Mouse (Mus musculus): ENCODE data around the gene Wdr37. TPM values are rescaled to one million over a fixed set of nuclear protein-coding genes. Genes with fewer than 3 reads are reported as not detected.

Gene Wdr37
- polyA plus RNA-seq, 1 experiment, result 4.2 TPM

- H3ac ChIP-seq (ENCODE audit: control insufficient read depth, insufficient read length, low read depth), result no peak overlapping the region
- H3K79me2 ChIP-seq (ENCODE audit: control insufficient read depth, insufficient read depth), result no peaks in the 10 kb centered on the region
- TF ChIP-seq CTCF (IDR thresholded peaks at IDR 0.05; ENCODE audit: control insufficient read depth, insufficient read depth, insufficient read length), result no peak
- TF ChIP-seq MYOD1 (IDR thresholded peaks at IDR 0.05; ENCODE audit: control insufficient read depth, insufficient read length, low read depth), result no peak
- no peak for TF ChIP-seq USF1 (IDR thresholded peaks at IDR 0.05; ENCODE audit: low read depth)
- TF ChIP-seq MYOG (IDR thresholded peaks at IDR 0.05; ENCODE audit: control insufficient read depth, extremely low read depth, insufficient read length), result no peak
- no peak for TF ChIP-seq FOSL1 (IDR thresholded peaks at IDR 0.05; ENCODE audit: insufficient read depth, low read length, poor library complexity, severe bottlenecking)
- TF ChIP-seq CEBPB (IDR thresholded peaks at IDR 0.05; ENCODE audit: low read depth), result no peak
- TF ChIP-seq MAX (IDR thresholded peaks at IDR 0.05), result no peak
- H3K4me3 ChIP-seq (ENCODE audit: insufficient read depth, poor library complexity, severe bottlenecking), result no peak overlapping the region
- peaks cover 7% of the 10 kb centered on the region for H3K27me3 ChIP-seq (ENCODE audit: control insufficient read depth, insufficient read depth, insufficient read length)
- no peaks in the 10 kb centered on the region for H3K79me3 ChIP-seq (ENCODE audit: low read depth)
- H3K36me3 ChIP-seq (ENCODE audit: control insufficient read depth, insufficient read depth), result no peaks in the 10 kb centered on the region
Observed at GRCm38 (mm10) chr13:8769654-8770227, 102.0 kb downstream of the Wdr37 start.

- Histone ChIP-seq H3K36me3 (ENCODE audit: control insufficient read depth, insufficient read depth) (no peaks in the 10 kb centered on the region), H3ac (ENCODE audit: control insufficient read depth, insufficient read length, low read depth) (no peak overlapping the region), H3K4me3 (ENCODE audit: insufficient read depth, poor library complexity, severe bottlenecking) (no peak overlapping the region), H3K27me3 (ENCODE audit: control insufficient read depth, insufficient read depth, insufficient read length) (no peaks in the 10 kb centered on the region), H3K79me2 (ENCODE audit: control insufficient read depth, insufficient read depth) (no peaks in the 10 kb centered on the region), H3K79me3 (ENCODE audit: low read depth) (no peaks in the 10 kb centered on the region)
- TF ChIP-seq USF1 (IDR thresholded peaks at IDR 0.05; ENCODE audit: low read depth) (no peak), MAX (IDR thresholded peaks at IDR 0.05) (no peak), FOSL1 (IDR thresholded peaks at IDR 0.05; ENCODE audit: insufficient read depth, low read length, poor library complexity, severe bottlenecking) (no peak), CEBPB (IDR thresholded peaks at IDR 0.05; ENCODE audit: low read depth) (no peak), CTCF (IDR thresholded peaks at IDR 0.05; ENCODE audit: control insufficient read depth, insufficient read depth, insufficient read length) (no peak), MYOD1 (IDR thresholded peaks at IDR 0.05; ENCODE audit: control insufficient read depth, insufficient read length, low read depth) (no peak), MYOG (IDR thresholded peaks at IDR 0.05; ENCODE audit: control insufficient read depth, extremely low read depth, insufficient read length) (no peak)
Observed at GRCm38 (mm10) chr13:8760940-8761339, 110.8 kb downstream of the Wdr37 start.

Small RNA genes lying within 50 kb of the gene (microRNA-seq; reads per million reads assigned to microRNA genes)
- not detected for gene Gm22750 (ENCODE audit: borderline microRNAs expressed)

Other genes with a start within 250 kb of the Wdr37 start
- 23.9 TPM for gene Idi1, start 13.6 kb upstream of the Wdr37 start, polyA plus RNA-seq (2012; fragmentation: generic; extraction: Trizol)
- not detected for gene Gm9745, start 76.3 kb upstream of the Wdr37 start, polyA plus RNA-seq (2012; fragmentation: generic; extraction: Trizol)
- not detected for gene Idi2, start 81.0 kb upstream of the Wdr37 start, polyA plus RNA-seq (2012; fragmentation: generic; extraction: Trizol)
- 27.7 TPM for gene Gtpbp4, start 124.2 kb upstream of the Wdr37 start, polyA plus RNA-seq (2012; fragmentation: generic; extraction: Trizol)
- gene Larp4b, start 222.0 kb upstream of the Wdr37 start, polyA plus RNA-seq (2012; fragmentation: generic; extraction: Trizol), result 15.2 TPM

Measured in C2C12 (cell line).